Mouse (Mus musculus) limb, embryonic 12.5 days (tissue): ENCODE measurements at regions not wholly inside any gene's neighbourhood (a gene's known extent, or its start where the extent isn't known, plus 50 kb on each side); places are given as distances from the start of the nearest gene placed in this dataset.
A peak's percentile ranks its signal among the peaks of the same experiment; 100 is the strongest.

ENCODE experiments used
- ATAC-seq: fragments of 200-750 bp; cut with Nextera tagmentation; 2 replicates; pipeline ENCODE4 v1.8.0; 2017; ENCODE audit warnings: low read depth, moderate TSS enrichment; ENCODE audit not compliant: insufficient number of reproducible peaks, insufficient read depth, low FRiP score, low TSS enrichment
- H3K27ac ChIP-seq: fragments of 300-500 bp; sonication (generic); 2 replicates; pipeline ENCODE4 v1.5.1; 2016; ENCODE audit warnings: mild to moderate bottlenecking, moderate library complexity
- H3K27me3 ChIP-seq: fragments of 300-500 bp; sonication (generic); 2 replicates; pipeline ENCODE4 v1.6.1; 2016; ENCODE audit warnings: mild to moderate bottlenecking, moderate library complexity
- H3K36me3 ChIP-seq: fragments of 300-500 bp; sonication (generic); 2 replicates; pipeline ENCODE4 v1.6.1; 2016; ENCODE audit warnings: mild to moderate bottlenecking, moderate library complexity
- H3K4me1 ChIP-seq: fragments of 300-500 bp; sonication (generic); replicated peaks from 2 replicates; pipeline ENCODE4 v1.6.1; 2016
- H3K4me2 ChIP-seq: fragments of 300-500 bp; sonication (generic); 2 replicates; pipeline ENCODE4 v1.6.1; 2016; ENCODE audit warnings: mild to moderate bottlenecking, moderate library complexity
- H3K4me3 ChIP-seq: fragments of 300-500 bp; sonication (generic); replicated peaks from 2 replicates; pipeline ENCODE4 v1.5.1; 2016; ENCODE audit warnings: mild to moderate bottlenecking
- H3K9ac ChIP-seq: fragments of 300-500 bp; sonication (generic); replicated peaks from 2 replicates; pipeline ENCODE4 v1.6.1; 2016; ENCODE audit warnings: mild to moderate bottlenecking, moderate library complexity
- H3K9me3 ChIP-seq: fragments of 300-500 bp; sonication (generic); 2 replicates; pipeline ENCODE4 v1.6.1; 2016; ENCODE audit warnings: mild to moderate bottlenecking, moderate library complexity
- WGBS: fragments of 180-500 bp; shearing (Covaris S2); methylation state at CpG from one replicate; pipeline ENCODE4 v1.1.7; 2016; 5-methylcytosine and 5-hydroxymethylcytosine counted together

GRCm38 (mm10) chr1:152203187-152203586 is 113.3 kb upstream of the 1700025G04Rik start:
- H3K4me3 ChIP-seq: no peak overlapping the region
- H3K27me3 ChIP-seq: no peaks in the 10 kb centered on the region
- H3K27ac ChIP-seq: peak overlapping the region; percentile 54; the same call in 1 of the 2 replicates
- peaks cover 5% of the 10 kb centered on the region; the same call in 1 of the 2 replicates for H3K4me1 ChIP-seq
- no peaks in the 10 kb centered on the region for H3K36me3 ChIP-seq
- no peak overlapping the region for H3K9ac ChIP-seq
- ATAC-seq: peak; percentile 73; the same call in 1 of the 2 replicates
- no peaks in the 10 kb centered on the region for H3K9me3 ChIP-seq
- no peak overlapping the region for H3K4me2 ChIP-seq
- WGBS: 52% methylated on average over 2 of the region's 2 CpGs

GRCm38 (mm10) chr1:152188700-152189099 is 98.8 kb upstream of the 1700025G04Rik start:
- 79% methylated on average over 6 of the region's 6 CpGs for WGBS
- no peaks in the 10 kb centered on the region for H3K4me1 ChIP-seq
- no peak for ATAC-seq

GRCm38 (mm10) chr1:152184956-152185355 is 95.0 kb upstream of the 1700025G04Rik start:
- Histone ChIP-seq H3K27ac (no peak overlapping the region), H3K27me3 (no peaks in the 10 kb centered on the region), H3K4me3 (no peak overlapping the region), H3K9me3 (no peaks in the 10 kb centered on the region), H3K4me2 (no peak overlapping the region), H3K36me3 (no peaks in the 10 kb centered on the region), H3K4me1 (no peaks in the 10 kb centered on the region), H3K9ac (no peak overlapping the region)
- WGBS: 84% methylated on average over 3 of the region's 3 CpGs
- no peak for ATAC-seq

More at GRCm38 (mm10) chr1:152188700-152189099, 98.8 kb upstream of the 1700025G04Rik start:
- Histone ChIP-seq H3K9me3 (no peaks in the 10 kb centered on the region), H3K4me3 (no peak overlapping the region), H3K36me3 (no peaks in the 10 kb centered on the region), H3K27me3 (no peaks in the 10 kb centered on the region), H3K27ac (no peak overlapping the region), H3K9ac (no peak overlapping the region), H3K4me2 (no peak overlapping the region)

- H3K4me1 ChIP-seq: peaks cover 1% of the 10 kb centered on the region; the same call in 1 of the 2 replicates
- H3K27ac ChIP-seq: no peak overlapping the region
- H3K36me3 ChIP-seq: no peaks in the 10 kb centered on the region
- no peak overlapping the region for H3K9ac ChIP-seq
- no peaks in the 10 kb centered on the region for H3K9me3 ChIP-seq
- no peak overlapping the region for H3K4me3 ChIP-seq
- 85% methylated on average over 9 of the region's 9 CpGs for WGBS
- no peak for ATAC-seq
- H3K4me2 ChIP-seq: no peak overlapping the region
- H3K27me3 ChIP-seq: no peaks in the 10 kb centered on the region
Measured at GRCm38 (mm10) chr1:152176267-152176970, 86.5 kb upstream of the 1700025G04Rik start.

DNA sequence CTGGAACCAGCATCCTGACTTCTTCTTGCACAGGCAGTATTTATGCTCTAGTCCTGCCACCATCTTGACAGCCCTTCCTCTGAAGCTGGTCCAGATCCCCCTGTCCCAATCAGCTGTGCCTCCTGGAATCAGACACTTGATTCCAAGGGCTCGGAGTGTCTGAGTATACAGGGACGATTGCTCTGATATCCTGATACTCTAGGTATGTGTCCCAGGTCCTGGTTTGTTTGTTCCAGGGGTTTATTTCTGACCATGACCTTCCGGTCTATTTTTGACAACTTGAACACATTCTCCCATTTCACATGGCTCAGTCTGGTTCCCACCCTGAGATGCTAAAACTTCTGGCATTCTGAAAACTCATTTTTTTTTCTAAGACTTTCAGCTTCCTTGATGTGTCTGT is 85.8 kb upstream of the 1700025G04Rik start:
- Histone ChIP-seq H3K4me1 (peaks cover 5% of the 10 kb centered on the region; the same call in 1 of the 2 replicates), H3K36me3 (no peaks in the 10 kb centered on the region), H3K4me3 (no peak overlapping the region), H3K9me3 (no peaks in the 10 kb centered on the region), H3K9ac (no peak overlapping the region), H3K27me3 (no peaks in the 10 kb centered on the region), H3K4me2 (no peak overlapping the region), H3K27ac (no peak overlapping the region)
- 87% methylated on average over 3 of the region's 3 CpGs for WGBS
- no peak for ATAC-seq

DNA sequence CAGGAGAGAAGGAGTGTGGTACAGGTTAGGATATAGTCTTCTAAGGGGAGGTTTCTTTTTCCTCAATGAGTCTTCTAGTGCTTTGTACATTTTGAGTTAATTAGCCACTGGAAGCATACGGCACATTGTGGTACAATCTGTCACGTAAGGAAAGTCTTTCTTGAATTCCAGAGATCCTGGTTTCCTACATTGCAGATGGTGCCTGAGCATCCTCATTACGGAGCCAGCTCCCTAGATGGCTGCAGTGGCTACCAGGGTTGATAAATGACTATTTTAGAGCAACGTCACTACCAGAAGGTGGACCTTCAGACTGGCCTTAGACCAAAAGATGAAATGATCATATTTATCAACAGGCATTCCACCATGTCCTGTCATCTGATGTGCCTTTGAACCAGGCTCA is 84.5 kb upstream of the 1700025G04Rik start:
- Histone ChIP-seq H3K9me3 (no peaks in the 10 kb centered on the region), H3K4me1 (peaks cover 11% of the 10 kb centered on the region), H3K4me3 (no peak overlapping the region), H3K4me2 (no peak overlapping the region), H3K27ac (no peak overlapping the region), H3K9ac (no peak overlapping the region), H3K27me3 (no peaks in the 10 kb centered on the region), H3K36me3 (no peaks in the 10 kb centered on the region)
- 86% methylated on average over 4 of the region's 4 CpGs for WGBS
- ATAC-seq: no peak

DNA sequence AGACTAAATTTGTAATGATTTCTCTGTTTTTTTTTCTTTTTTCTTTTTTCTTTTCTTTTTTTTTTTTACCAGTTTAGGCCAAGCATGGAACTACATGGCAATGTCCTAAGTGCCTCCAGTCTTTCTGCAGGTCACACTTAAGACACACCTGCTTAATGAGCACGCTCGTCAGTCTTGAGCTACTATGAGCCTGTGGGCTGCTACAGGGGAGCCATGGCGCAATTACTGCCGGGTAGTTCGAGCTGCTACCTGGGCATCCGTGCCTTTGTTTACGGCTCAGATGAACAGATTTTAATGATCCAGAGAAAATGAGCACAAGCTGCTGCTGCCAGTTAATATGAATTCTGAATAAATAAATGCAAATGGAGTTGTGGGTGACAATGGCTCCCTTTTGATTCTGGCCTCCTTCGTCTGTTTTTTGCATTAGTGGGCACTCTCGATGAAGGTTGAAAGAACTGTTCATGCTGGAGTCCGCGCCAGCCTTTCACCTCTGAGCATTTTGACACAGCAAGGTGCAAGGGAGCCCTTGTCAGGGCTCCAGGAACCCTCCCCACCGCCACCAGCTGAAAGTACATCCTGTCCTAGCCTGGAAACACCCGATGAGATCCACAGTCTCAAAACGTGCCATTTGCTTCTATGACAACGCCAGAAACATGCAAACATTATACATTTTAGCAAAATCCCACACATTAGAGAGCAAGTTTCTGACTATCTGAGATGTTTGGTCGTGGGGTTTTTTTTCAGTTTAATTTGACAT is 81.3 kb upstream of the 1700025G04Rik start:
- H3K4me2 ChIP-seq: no peak overlapping the region
- H3K4me1 ChIP-seq: peaks cover 11% of the 10 kb centered on the region
- H3K27ac ChIP-seq: no peak overlapping the region
- no peak for ATAC-seq
- no peak overlapping the region for H3K9ac ChIP-seq
- WGBS: 60% methylated on average over 16 of the region's 16 CpGs
- H3K9me3 ChIP-seq: no peaks in the 10 kb centered on the region
- H3K27me3 ChIP-seq: no peaks in the 10 kb centered on the region
- no peak overlapping the region for H3K4me3 ChIP-seq
- H3K36me3 ChIP-seq: no peaks in the 10 kb centered on the region

DNA sequence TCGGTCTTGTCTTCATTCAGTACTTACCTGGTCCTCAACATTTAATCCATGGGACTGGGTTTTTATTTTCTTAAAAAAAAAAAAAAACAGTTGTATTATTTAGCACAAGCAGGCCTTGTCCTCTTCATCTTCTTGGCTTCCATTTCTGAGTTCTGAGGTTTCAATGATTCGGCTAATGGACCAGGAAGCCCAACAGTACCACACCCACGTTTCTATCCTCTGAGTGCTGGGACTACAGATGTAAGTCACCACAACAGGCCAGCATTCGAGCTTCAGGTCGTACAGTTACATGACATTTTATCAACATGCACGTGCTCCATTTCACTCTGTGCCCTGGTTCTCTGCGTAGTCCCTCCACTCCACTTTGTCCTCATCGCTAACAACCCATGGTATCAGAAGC is 80.7 kb upstream of the 1700025G04Rik start:
- Histone ChIP-seq H3K9me3 (no peaks in the 10 kb centered on the region), H3K9ac (no peak overlapping the region), H3K4me2 (no peak overlapping the region), H3K36me3 (no peaks in the 10 kb centered on the region), H3K27ac (no peak overlapping the region), H3K4me3 (no peak overlapping the region), H3K4me1 (peaks cover 13% of the 10 kb centered on the region), H3K27me3 (no peaks in the 10 kb centered on the region)
- 89% methylated on average over 8 of the region's 8 CpGs for WGBS
- ATAC-seq: no peak

- no peak overlapping the region for H3K9ac ChIP-seq
- no peak overlapping the region for H3K27ac ChIP-seq
- peaks cover 17% of the 10 kb centered on the region for H3K4me1 ChIP-seq
- no peak for ATAC-seq
- no peaks in the 10 kb centered on the region for H3K9me3 ChIP-seq
- no peaks in the 10 kb centered on the region for H3K36me3 ChIP-seq
- H3K4me3 ChIP-seq: no peak overlapping the region
- 97% methylated on average over 14 of the region's 14 CpGs for WGBS
- no peaks in the 10 kb centered on the region for H3K27me3 ChIP-seq
- no peak overlapping the region for H3K4me2 ChIP-seq
Measured at GRCm38 (mm10) chr1:152169508-152169907, 79.6 kb upstream of the 1700025G04Rik start.

- peaks cover 17% of the 10 kb centered on the region for H3K4me1 ChIP-seq
- no peak overlapping the region for H3K4me2 ChIP-seq
- no peaks in the 10 kb centered on the region for H3K27me3 ChIP-seq
- H3K4me3 ChIP-seq: no peak overlapping the region
- 83% methylated on average over 4 of the region's 4 CpGs for WGBS
- H3K9me3 ChIP-seq: no peaks in the 10 kb centered on the region
- no peak for ATAC-seq
- H3K9ac ChIP-seq: no peak overlapping the region
- no peaks in the 10 kb centered on the region for H3K36me3 ChIP-seq
- H3K27ac ChIP-seq: no peak overlapping the region
Measured at GRCm38 (mm10) chr1:152168284-152168683, 78.4 kb upstream of the 1700025G04Rik start.

DNA sequence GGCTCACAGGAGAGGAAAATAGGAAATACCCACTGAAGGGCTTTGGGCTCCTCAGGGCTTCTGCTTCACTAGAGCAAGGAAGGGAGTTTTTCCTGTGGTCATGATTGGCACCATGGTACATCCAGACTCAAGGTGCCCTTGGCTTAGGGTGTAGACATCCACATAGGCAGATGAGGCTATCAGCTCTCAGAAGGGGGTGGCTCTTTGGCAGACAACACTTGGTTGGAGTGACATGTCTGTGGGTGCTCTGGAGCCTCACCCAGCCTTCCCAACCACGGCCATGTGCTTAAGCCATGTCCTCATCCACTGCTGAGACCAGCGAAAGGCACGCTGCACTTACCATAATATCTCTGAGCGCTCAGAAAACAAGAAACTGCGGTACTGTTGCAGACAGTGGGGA is 77.8 kb upstream of the 1700025G04Rik start:
- WGBS: 91% methylated on average over 5 of the region's 5 CpGs
- H3K9me3 ChIP-seq: no peaks in the 10 kb centered on the region
- ATAC-seq: no peak
- no peaks in the 10 kb centered on the region for H3K27me3 ChIP-seq
- H3K4me1 ChIP-seq: peaks cover 17% of the 10 kb centered on the region
- no peak overlapping the region for H3K4me2 ChIP-seq
- H3K27ac ChIP-seq: no peak overlapping the region
- H3K9ac ChIP-seq: no peak overlapping the region
- no peaks in the 10 kb centered on the region for H3K36me3 ChIP-seq
- no peak overlapping the region for H3K4me3 ChIP-seq
